Mouse (Mus musculus): Measurements from ENCODE around the gene Hint2.

Gene Hint2

GRCm38 (mm10) chr4:43673703-43674102, 17.4 kb upstream of the Hint2 start:
- TF ChIP-seq GATA4 (IDR thresholded peaks at IDR 0.05; ENCODE audit: insufficient replicate concordance, low read length): no peak

GRCm38 (mm10) chr4:43672070-43672469, 15.8 kb upstream of the Hint2 start:
- TF ChIP-seq GATA4 (IDR thresholded peaks at IDR 0.05; ENCODE audit: insufficient replicate concordance, low read length): no peak

GRCm38 (mm10) chr4:43669428-43669794, 13.1 kb upstream of the Hint2 start:
- no peak for TF ChIP-seq GATA4 (IDR thresholded peaks at IDR 0.05; ENCODE audit: insufficient replicate concordance, low read length)

- no peak for TF ChIP-seq GATA4 (IDR thresholded peaks at IDR 0.05; ENCODE audit: insufficient replicate concordance, low read length)
These were observed 12.6 kb upstream of the Hint2 start, which contains the start of the genes Tmem8b and Fam221b for GRCm38 (mm10) chr4:43668782-43669427. Tmem8b (plus strand) TSS chr4:43668971. Fam221b (minus strand) TSS chr4:43669145.

- TF ChIP-seq GATA4 (IDR thresholded peaks at IDR 0.05; ENCODE audit: insufficient replicate concordance, low read length): no peak
These were observed 10.1 kb upstream of the Hint2 start for GRCm38 (mm10) chr4:43666412-43666811.

GRCm38 (mm10) chr4:43657146-43657545, 880 bp upstream of the Hint2 start:
- no peak for TF ChIP-seq GATA4 (IDR thresholded peaks at IDR 0.05; ENCODE audit: insufficient replicate concordance, low read length)

- TF ChIP-seq GATA4 (IDR thresholded peaks at IDR 0.05; ENCODE audit: insufficient replicate concordance, low read length): no peak
These were observed 469 bp downstream of the Hint2 start for GRCm38 (mm10) chr4:43655656-43656338.

- TF ChIP-seq GATA4 (IDR thresholded peaks at IDR 0.05; ENCODE audit: insufficient replicate concordance, low read length): no peak; the same call in 1 of the 2 replicates
These were observed 2.9 kb downstream of the Hint2 start, which contains the start of gene Spag8 for GRCm38 (mm10) chr4:43653161-43654015. Spag8 (minus strand) TSS chr4:43653594.

GRCm38 (mm10) chr4:43652726-43653125, 3.5 kb downstream of the Hint2 start:
- no peak for TF ChIP-seq GATA4 (IDR thresholded peaks at IDR 0.05; ENCODE audit: insufficient replicate concordance, low read length)

- no peak for TF ChIP-seq GATA4 (IDR thresholded peaks at IDR 0.05; ENCODE audit: insufficient replicate concordance, low read length)
These were observed 6.5 kb downstream of the Hint2 start for GRCm38 (mm10) chr4:43649783-43650182.

- TF ChIP-seq GATA4 (IDR thresholded peaks at IDR 0.05; ENCODE audit: insufficient replicate concordance, low read length): no peak
These were observed 15.8 kb downstream of the Hint2 start for GRCm38 (mm10) chr4:43640491-43640890.

- TF ChIP-seq GATA4 (IDR thresholded peaks at IDR 0.05; ENCODE audit: insufficient replicate concordance, low read length): no peak
These were observed 16.2 kb downstream of the Hint2 start for GRCm38 (mm10) chr4:43640076-43640475.

GRCm38 (mm10) chr4:43636751-43637150, 19.5 kb downstream of the Hint2 start:
- TF ChIP-seq GATA4 (IDR thresholded peaks at IDR 0.05; ENCODE audit: insufficient replicate concordance, low read length): no peak

- no peak for TF ChIP-seq GATA4 (IDR thresholded peaks at IDR 0.05; ENCODE audit: insufficient replicate concordance, low read length)
These were observed 21.5 kb downstream of the Hint2 start for GRCm38 (mm10) chr4:43634621-43635374.

- no peak for TF ChIP-seq GATA4 (IDR thresholded peaks at IDR 0.05; ENCODE audit: insufficient replicate concordance, low read length)
These were observed 22.5 kb downstream of the Hint2 start for GRCm38 (mm10) chr4:43633736-43634135.
